Comparison of ENCODE assay signal across 21 mouse cellular contexts in the genomic region with DNA sequence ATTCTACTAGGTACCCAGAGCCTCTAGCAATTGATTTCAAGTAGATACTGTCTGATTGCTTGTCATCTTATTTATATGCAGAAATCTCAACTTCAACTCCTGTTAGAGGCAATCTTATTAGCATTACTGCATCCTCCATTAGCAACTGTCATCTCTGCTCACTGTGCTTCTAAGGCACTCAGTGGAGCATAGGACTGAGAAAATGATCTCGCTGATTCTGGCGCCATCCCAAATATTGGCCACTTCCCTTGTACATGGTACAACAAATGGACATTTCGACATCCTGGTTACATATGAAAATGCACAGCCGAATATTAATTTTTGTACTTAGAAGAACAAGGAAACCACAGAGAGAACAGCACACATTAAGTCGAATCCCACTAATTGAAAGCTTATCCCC.
DNase-seq lines count a peak whose midpoint lies in the region; ATAC-seq and TF ChIP-seq lines count a peak whose summit lies in the region.
"Had no signal": no experiment of that assay in that cellular context is flagged by ENCODE, and none has a peak within 500 bp of the region (broad histone marks: within the 10 kb centered on the region; RNA-seq: fewer than 3 reads in every experiment).

No protein-coding gene starts in this region.

- H3K4me2 ChIP-seq in forebrain, embryonic 13.5 days = no peak overlapping the region
- no peak overlapping the region for H3K4me2 ChIP-seq in forebrain, embryonic 12.5 days
- no peak overlapping the region for H3K4me2 ChIP-seq in hindbrain, postnatal 0 days (ENCODE audit: low read depth, low read length)
- no peak overlapping the region for H3K4me2 ChIP-seq in hindbrain, embryonic 12.5 days (replicated peaks)
- H3K4me2 ChIP-seq in midbrain, embryonic 14.5 days (ENCODE audit: low read length) = no peak overlapping the region
- H3K4me2 ChIP-seq in forebrain, embryonic 16.5 days (ENCODE audit: low read length) = no peak overlapping the region
- H3K4me2 ChIP-seq: embryonic facial prominence, embryonic 15.5 days; heart, embryonic 12.5 days had no signal

- no peaks in the 10 kb centered on the region for H3K36me3 ChIP-seq in forebrain, embryonic 13.5 days (ENCODE audit: poor library complexity, severe bottlenecking)
- H3K36me3 ChIP-seq in forebrain, embryonic 12.5 days (replicated peaks) = no peaks in the 10 kb centered on the region
- H3K36me3 ChIP-seq in hindbrain, postnatal 0 days (ENCODE audit: insufficient read depth, low read length) = no peaks in the 10 kb centered on the region
- H3K36me3 ChIP-seq in hindbrain, embryonic 12.5 days = no peaks in the 10 kb centered on the region
- no peaks in the 10 kb centered on the region for H3K36me3 ChIP-seq in midbrain, embryonic 14.5 days (ENCODE audit: control insufficient read depth, insufficient read depth, low read length)
- H3K36me3 ChIP-seq in midbrain, embryonic 10.5 days = no peaks in the 10 kb centered on the region
- H3K36me3 ChIP-seq in forebrain, embryonic 16.5 days (ENCODE audit: control insufficient read depth, insufficient read depth) = no peaks in the 10 kb centered on the region
- H3K36me3 ChIP-seq: embryonic facial prominence, embryonic 15.5 days; heart, embryonic 12.5 days had no signal

- H3K4me1 ChIP-seq in forebrain, embryonic 13.5 days = no peaks in the 10 kb centered on the region
- H3K4me1 ChIP-seq in forebrain, embryonic 12.5 days = no peaks in the 10 kb centered on the region
- H3K4me1 ChIP-seq in hindbrain, postnatal 0 days (ENCODE audit: insufficient read depth, low read length) = no peaks in the 10 kb centered on the region
- H3K4me1 ChIP-seq in hindbrain, embryonic 12.5 days = no peaks in the 10 kb centered on the region
- no peaks in the 10 kb centered on the region for H3K4me1 ChIP-seq in midbrain, embryonic 14.5 days (ENCODE audit: control insufficient read depth, insufficient read depth, low read length)
- H3K4me1 ChIP-seq in midbrain, embryonic 10.5 days = no peaks in the 10 kb centered on the region
- no peaks in the 10 kb centered on the region for H3K4me1 ChIP-seq in forebrain, embryonic 16.5 days (replicated peaks; ENCODE audit: control insufficient read depth, insufficient read depth, low read length)
- H3K4me1 ChIP-seq: embryonic facial prominence, embryonic 15.5 days; heart, embryonic 12.5 days had no signal

- 81% methylated on average over 5 of the region's 5 CpGs for WGBS in forebrain, embryonic 13.5 days
- WGBS in forebrain, embryonic 12.5 days = 89% methylated on average over 5 of the region's 5 CpGs
- WGBS in hindbrain, postnatal 0 days = 62% methylated on average over 5 of the region's 5 CpGs
- WGBS in hindbrain, embryonic 12.5 days = 92% methylated on average over 5 of the region's 5 CpGs
- 88% methylated on average over 5 of the region's 5 CpGs for WGBS in midbrain, embryonic 14.5 days
- 94% methylated on average over 5 of the region's 5 CpGs for WGBS in midbrain, embryonic 10.5 days
- 76% methylated on average over 5 of the region's 5 CpGs for WGBS in forebrain, embryonic 16.5 days

- no peaks in the 10 kb centered on the region for H3K9me3 ChIP-seq in forebrain, embryonic 13.5 days (replicated peaks)
- no peaks in the 10 kb centered on the region for H3K9me3 ChIP-seq in forebrain, embryonic 12.5 days
- no peaks in the 10 kb centered on the region for H3K9me3 ChIP-seq in hindbrain, postnatal 0 days (ENCODE audit: low read length)
- H3K9me3 ChIP-seq in hindbrain, embryonic 12.5 days (replicated peaks) = no peaks in the 10 kb centered on the region
- no peaks in the 10 kb centered on the region for H3K9me3 ChIP-seq in midbrain, embryonic 14.5 days (ENCODE audit: control insufficient read depth, low read length)
- H3K9me3 ChIP-seq in midbrain, embryonic 10.5 days (replicated peaks) = no peaks in the 10 kb centered on the region
- no peaks in the 10 kb centered on the region for H3K9me3 ChIP-seq in forebrain, embryonic 16.5 days (ENCODE audit: control insufficient read depth, low read length)
- H3K9me3 ChIP-seq: embryonic facial prominence, embryonic 15.5 days; heart, embryonic 12.5 days had no signal

- H3K4me3 ChIP-seq in forebrain, embryonic 13.5 days = no peak overlapping the region
- no peak overlapping the region for H3K4me3 ChIP-seq in forebrain, embryonic 12.5 days (replicated peaks)
- no peak overlapping the region for H3K4me3 ChIP-seq in hindbrain, postnatal 0 days (ENCODE audit: low read length)
- no peak overlapping the region for H3K4me3 ChIP-seq in hindbrain, embryonic 12.5 days
- H3K4me3 ChIP-seq in midbrain, embryonic 14.5 days (replicated peaks; ENCODE audit: low read depth, low read length) = no peak overlapping the region
- no peak overlapping the region for H3K4me3 ChIP-seq in midbrain, embryonic 10.5 days
- H3K4me3 ChIP-seq in forebrain, embryonic 16.5 days (replicated peaks; ENCODE audit: low read length) = no peak overlapping the region
- H3K4me3 ChIP-seq: embryonic facial prominence, embryonic 15.5 days; erythroblast, embryonic 14.5 days; gastrocnemius, adult 2 months; heart, embryonic 12.5 days had no signal

- DNase-seq in hindbrain, postnatal 0 days (ENCODE audit: low spot score) = peak; percentile 25
- DNase-seq in midbrain, embryonic 14.5 days = peak; percentile 11
- DNase-seq in midbrain, embryonic 10.5 days (ENCODE audit: low spot score) = no peak
- DNase-seq in heart, postnatal 4 days = no peak
- DNase-seq: adrenal gland, adult 8-10 months; adrenal gland, postnatal 36 days; cerebellum, adult 11 months; cerebellum, adult 9-10 months; embryo, embryonic 11 days; gastrocnemius, adult 2 months; gastrocnemius, postnatal 25 days; kidney, adult 2 months had no signal

- peak; percentile 51; the same call in 1 of the 2 replicates for ATAC-seq in forebrain, embryonic 13.5 days
- ATAC-seq in forebrain, embryonic 12.5 days (ENCODE audit: low FRiP score) = no peak
- no peak for ATAC-seq in hindbrain, postnatal 0 days
- ATAC-seq in hindbrain, embryonic 12.5 days (ENCODE audit: low FRiP score) = no peak
- ATAC-seq in midbrain, embryonic 14.5 days (ENCODE audit: low FRiP score, low TSS enrichment) = no peak
- 0 out of 2 replicates have a peak, but pooled peaks have one; percentile 49 for ATAC-seq in forebrain, embryonic 16.5 days
- ATAC-seq: intestine, embryonic 16.5 days had no signal

- TF ChIP-seq CTCF in hindbrain, postnatal 0 days (IDR thresholded peaks at IDR 0.05; ENCODE audit: low read depth) = no peak

- no peaks in the 10 kb centered on the region for H3K27me3 ChIP-seq in forebrain, embryonic 13.5 days
- H3K27me3 ChIP-seq in forebrain, embryonic 12.5 days = no peaks in the 10 kb centered on the region
- no peaks in the 10 kb centered on the region for H3K27me3 ChIP-seq in hindbrain, postnatal 0 days (ENCODE audit: insufficient read depth, low read length)
- no peaks in the 10 kb centered on the region; the same call in 1 of the 2 replicates for H3K27me3 ChIP-seq in hindbrain, embryonic 12.5 days
- H3K27me3 ChIP-seq in midbrain, embryonic 14.5 days (ENCODE audit: control insufficient read depth, insufficient read depth, low read length) = no peaks in the 10 kb centered on the region
- H3K27me3 ChIP-seq in midbrain, embryonic 10.5 days (ENCODE audit: low read depth, poor library complexity, severe bottlenecking) = no peaks in the 10 kb centered on the region
- H3K27me3 ChIP-seq in forebrain, embryonic 16.5 days (replicated peaks; ENCODE audit: control insufficient read depth, insufficient read depth, low read length) = no peaks in the 10 kb centered on the region
- H3K27me3 ChIP-seq: CH12.LX; embryonic facial prominence, embryonic 15.5 days; heart, embryonic 12.5 days had no signal

- no peak overlapping the region for H3K27ac ChIP-seq in forebrain, embryonic 13.5 days
- no peak overlapping the region for H3K27ac ChIP-seq in forebrain, embryonic 12.5 days
- H3K27ac ChIP-seq in hindbrain, postnatal 0 days = no peak overlapping the region
- no peak overlapping the region for H3K27ac ChIP-seq in hindbrain, embryonic 12.5 days
- no peak overlapping the region for H3K27ac ChIP-seq in midbrain, embryonic 14.5 days (replicated peaks; ENCODE audit: low read depth, low read length)
- H3K27ac ChIP-seq in midbrain, embryonic 10.5 days (replicated peaks) = no peak overlapping the region
- no peak overlapping the region for H3K27ac ChIP-seq in forebrain, embryonic 16.5 days (ENCODE audit: low read length)
- H3K27ac ChIP-seq: embryonic facial prominence, embryonic 15.5 days; gastrocnemius, adult 2 months had no signal

- no peak overlapping the region for H3K9ac ChIP-seq in forebrain, embryonic 13.5 days
- no peak overlapping the region for H3K9ac ChIP-seq in forebrain, embryonic 12.5 days
- H3K9ac ChIP-seq in hindbrain, postnatal 0 days (replicated peaks; ENCODE audit: low read length) = no peak overlapping the region
- no peak overlapping the region for H3K9ac ChIP-seq in hindbrain, embryonic 12.5 days
- no peak overlapping the region for H3K9ac ChIP-seq in midbrain, embryonic 14.5 days (replicated peaks; ENCODE audit: low read length)
- H3K9ac ChIP-seq in forebrain, embryonic 16.5 days (replicated peaks; ENCODE audit: low read depth, low read length) = no peak overlapping the region
- H3K9ac ChIP-seq: embryonic facial prominence, embryonic 15.5 days; heart, embryonic 12.5 days had no signal

Comparison
In these comparisons a context has a peak if more than half of its experiments do, and no peak if none do; other contexts are left out.
1. ATAC-seq: peak in forebrain, embryonic 13.5 days (single experiment) and forebrain, embryonic 16.5 days (single experiment); none in forebrain, embryonic 12.5 days (single experiment), hindbrain, postnatal 0 days (single experiment), hindbrain, embryonic 12.5 days (single experiment) and midbrain, embryonic 14.5 days (single experiment).
2. DNase-seq: peak in hindbrain, postnatal 0 days (single experiment) and midbrain, embryonic 14.5 days (single experiment); none in midbrain, embryonic 10.5 days (single experiment) and heart, postnatal 4 days (single experiment).